Mouse (Mus musculus): Measurements from ENCODE around the gene Parp9.
"Not testable (repeated sequence)": the region's sequence is repeated elsewhere in the genome, so short reads cannot be mapped to it uniquely, and the experiment has no call there.

Gene Parp9

DNA sequence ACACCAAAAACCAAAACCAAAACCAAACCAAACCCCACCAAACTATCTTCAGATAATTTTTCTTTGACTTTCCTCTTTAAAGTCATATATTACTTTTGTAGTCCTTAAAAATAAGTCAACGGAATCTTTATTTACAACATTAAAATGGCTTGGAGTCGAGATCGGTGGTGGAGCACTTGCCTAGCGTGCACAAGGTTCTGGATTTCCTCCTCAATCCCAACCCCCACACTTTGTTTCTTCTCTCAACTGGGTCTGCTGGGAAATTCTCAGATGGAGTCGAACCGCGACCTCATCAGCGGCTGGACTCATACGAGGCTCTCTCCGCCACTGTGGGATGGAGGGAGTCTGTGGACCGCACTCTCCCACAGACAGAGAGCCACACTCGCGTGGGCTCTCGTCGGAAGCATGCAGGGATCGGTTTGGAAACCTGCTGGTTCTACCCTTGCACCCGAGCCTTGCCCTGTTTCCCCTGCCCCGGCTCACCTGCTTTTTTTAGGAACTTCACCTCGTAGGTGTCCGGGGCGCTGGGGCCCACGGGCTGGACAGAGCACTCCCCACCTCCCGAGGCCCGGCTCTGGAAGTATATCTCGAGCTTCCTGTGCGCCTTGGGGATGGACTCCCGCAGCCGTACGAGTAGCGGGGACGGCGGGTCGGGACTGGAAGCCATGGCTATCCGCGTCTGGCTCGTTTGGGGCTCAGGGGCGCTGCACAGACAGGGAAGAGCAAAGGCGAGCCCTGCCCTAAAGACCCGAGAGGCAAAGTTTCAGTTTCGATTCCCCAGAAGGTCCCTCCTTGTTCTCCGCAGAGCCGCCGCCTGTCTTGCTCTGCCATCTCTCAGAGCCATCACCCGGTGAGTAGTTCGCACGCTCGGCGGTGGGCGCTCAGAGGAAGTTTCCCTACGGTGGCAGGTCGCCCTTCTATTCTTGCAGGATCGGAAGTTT lies at the start of gene Parp9, which contains the start of gene Dtx3l:
TSS of gene Parp9 (plus strand) at position 260 of the 941 bp plus-strand sequence.
TSS of gene Dtx3l (minus strand) at position 941 of the 941 bp plus-strand sequence.
- peak; percentile 81 for DNase-seq

DNA sequence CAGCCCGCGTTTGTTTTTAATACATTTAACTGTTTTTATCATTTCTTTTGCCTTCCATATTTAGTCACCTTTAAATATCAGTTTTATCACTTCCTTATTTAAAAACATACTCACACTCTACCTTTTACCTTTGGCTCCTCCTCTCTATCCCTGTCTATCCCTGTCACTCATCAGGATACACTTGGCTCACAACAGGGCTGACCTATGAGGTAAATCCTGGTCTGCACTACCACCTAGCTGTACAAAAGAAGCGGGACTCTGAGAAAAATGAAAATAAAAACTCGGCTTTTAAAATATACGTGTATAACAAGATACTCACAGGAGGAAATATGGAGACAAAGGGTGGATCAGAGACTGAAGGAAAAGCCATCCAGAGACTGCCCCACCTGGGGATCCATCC lies 49.4 kb upstream of the Parp9 start:
- DNase-seq = no peak

DNA sequence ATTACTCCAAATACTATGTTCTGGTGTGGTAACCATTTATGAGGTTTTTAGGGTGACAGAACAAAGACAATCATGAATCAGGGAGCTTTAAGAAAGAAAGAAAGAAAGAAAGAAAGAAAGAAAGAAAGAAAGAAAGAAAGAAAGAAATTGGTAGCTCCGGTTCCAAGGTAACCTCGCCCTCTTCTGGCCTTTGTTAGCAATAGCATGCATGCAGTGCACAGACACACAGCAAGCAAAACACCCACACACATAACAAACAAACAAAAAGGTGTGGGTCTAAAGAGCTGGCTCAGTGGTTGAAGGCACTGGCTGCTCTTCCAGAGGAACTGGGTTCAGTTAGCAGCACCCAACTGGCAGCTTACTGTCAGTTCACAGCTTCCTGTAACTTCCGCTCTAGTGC lies 47.6 kb upstream of the Parp9 start:
- DNase-seq = no peak

- not testable (repeated sequence) for DNase-seq
Measured at GRCm38 (mm10) chr16:35891603-35892002, 46.7 kb upstream of the Parp9 start.

- no peak for DNase-seq
Measured at GRCm38 (mm10) chr16:35894997-35895396, 43.3 kb upstream of the Parp9 start.

- no peak for DNase-seq
Measured at GRCm38 (mm10) chr16:35900541-35900940, 37.7 kb upstream of the Parp9 start.

- DNase-seq = no peak
Measured at GRCm38 (mm10) chr16:35903014-35903640, 35.1 kb upstream of the Parp9 start.

DNA sequence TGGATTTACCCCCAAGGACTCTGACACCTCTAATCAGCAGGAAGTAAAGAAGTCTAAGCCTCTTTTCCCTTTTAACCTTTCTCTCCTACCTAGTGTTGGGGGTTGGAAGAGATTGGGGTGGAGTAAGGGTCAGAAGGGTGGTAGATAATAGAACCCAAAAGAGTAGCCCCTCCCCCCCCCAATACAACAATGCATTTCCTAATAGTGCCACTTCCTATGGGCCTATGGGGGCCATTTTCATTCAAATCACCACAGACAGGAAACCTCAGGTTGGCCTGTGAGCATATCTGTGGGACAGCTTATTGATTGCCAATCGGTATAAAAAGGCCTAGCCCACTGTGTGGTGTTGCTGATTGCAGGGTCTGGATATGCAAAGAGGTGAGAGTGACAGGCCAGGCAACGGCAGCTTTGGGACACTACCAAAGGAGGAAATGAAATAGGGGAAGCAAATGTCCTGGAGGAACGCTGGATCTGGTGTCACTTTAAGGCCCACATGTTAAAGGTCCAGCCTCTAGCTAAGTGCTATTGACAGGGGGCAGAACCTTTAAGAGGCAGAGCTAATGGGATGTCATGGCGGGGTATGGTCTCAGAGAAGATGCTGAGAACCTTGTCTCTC lies 34.0 kb upstream of the Parp9 start:
- DNase-seq = no peak

GRCm38 (mm10) chr16:35905355-35905754 lies 32.9 kb upstream of the Parp9 start:
- peak; percentile 29 for DNase-seq

DNA sequence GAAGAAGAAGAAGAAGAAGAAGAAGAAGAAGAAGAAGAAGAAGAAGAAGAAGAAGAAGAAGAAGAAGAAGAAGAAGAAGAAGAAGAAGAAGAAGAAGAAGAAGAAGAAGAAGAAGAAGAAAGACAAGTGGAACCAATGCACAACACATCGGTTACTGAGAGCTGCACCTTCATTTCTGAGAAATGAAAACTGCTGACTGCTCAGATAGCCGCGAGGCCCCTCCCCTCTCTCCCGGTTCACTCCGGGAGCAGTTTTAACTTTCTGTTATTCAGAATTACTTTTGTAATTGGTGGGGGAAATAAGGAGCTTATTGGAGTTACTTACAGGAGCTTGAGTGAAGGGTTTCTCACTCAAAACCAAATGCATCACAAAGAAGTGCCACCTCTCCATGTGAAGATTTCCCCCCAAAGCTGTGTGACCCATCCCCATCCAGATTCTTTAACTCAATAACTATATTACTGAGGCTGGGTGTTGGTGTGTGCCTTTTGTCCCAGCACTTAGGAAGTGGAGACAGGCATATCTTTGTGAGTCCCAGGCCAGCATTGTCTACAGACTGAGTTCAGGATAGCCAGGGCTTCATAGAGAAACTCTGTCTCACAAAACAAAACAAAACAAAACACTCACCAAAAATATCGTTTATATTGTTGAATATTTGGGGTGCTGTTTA lies 32.3 kb upstream of the Parp9 start:
- DNase-seq = no peak

- no peak for DNase-seq
Measured at GRCm38 (mm10) chr16:35906887-35907286, 31.4 kb upstream of the Parp9 start.

DNA sequence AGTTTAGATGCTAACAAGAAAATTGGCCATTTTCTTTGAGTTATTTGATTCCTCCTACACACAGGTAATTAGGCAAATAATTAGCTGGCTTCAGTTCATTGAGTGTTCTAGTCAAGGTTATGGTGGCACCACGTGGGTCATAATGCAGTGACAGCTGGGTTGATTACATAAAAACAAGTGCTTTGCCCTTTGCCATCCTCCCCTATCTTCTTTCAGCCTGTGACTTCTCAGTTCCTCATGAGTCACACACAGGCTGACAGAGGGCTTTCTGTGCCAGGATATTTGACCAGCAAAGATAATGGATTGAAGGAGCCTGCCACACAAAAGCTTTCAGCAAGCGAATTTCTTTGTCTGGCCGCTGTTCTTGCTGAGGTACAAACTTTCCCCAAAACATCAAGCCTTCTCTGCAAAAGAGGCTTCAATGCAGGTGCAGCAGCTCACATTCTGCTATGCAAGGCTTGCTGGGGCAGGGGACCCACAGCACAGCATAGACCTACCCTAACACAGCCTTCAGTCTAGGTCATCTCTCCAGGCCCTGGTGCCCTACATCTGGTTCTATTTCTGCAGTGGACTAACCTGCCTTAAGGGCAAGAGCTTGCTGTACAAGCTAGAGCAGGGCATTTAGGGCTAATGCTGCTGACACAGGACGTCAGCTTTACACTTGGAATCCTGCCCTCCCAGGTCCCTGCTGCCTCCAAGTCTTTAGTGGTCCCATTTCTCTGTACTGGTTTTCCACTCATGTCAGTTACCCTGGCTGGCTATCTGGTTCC lies 30.7 kb upstream of the Parp9 start:
- DNase-seq = no peak

- no peak for DNase-seq
Measured at GRCm38 (mm10) chr16:35911449-35911848, 26.8 kb upstream of the Parp9 start.

DNA sequence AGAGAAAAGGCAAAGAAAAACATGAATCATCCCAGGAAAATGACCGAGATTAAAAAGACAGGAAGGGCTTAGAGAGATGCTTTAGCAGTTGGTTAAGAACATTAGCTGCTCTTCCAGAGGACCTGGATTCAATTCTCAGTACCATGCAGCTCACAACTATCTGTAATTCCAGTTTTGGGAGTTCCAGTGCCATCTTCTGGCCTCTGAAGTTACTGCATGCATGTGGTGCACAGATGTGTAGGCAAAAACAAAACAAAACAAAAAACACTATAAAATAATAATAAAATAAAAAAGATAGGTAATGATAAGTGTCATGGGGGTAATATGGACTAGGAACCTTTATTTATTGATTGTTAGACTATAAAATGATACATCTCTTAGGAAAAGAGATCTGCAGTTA lies 24.7 kb upstream of the Parp9 start:
- peak; percentile 27 for DNase-seq

- DNase-seq = no peak
Measured at GRCm38 (mm10) chr16:35914301-35914700, 24.0 kb upstream of the Parp9 start.

- DNase-seq = peak; percentile 41
Measured at GRCm38 (mm10) chr16:35918721-35919543, 19.3 kb upstream of the Parp9 start.

- DNase-seq = no peak
Measured at GRCm38 (mm10) chr16:35921676-35922235, 16.5 kb upstream of the Parp9 start.

- no peak for DNase-seq
Measured at GRCm38 (mm10) chr16:35922301-35922895, 15.9 kb upstream of the Parp9 start.

GRCm38 (mm10) chr16:35923546-35924198 lies 14.6 kb upstream of the Parp9 start:
- DNase-seq = no peak

DNA sequence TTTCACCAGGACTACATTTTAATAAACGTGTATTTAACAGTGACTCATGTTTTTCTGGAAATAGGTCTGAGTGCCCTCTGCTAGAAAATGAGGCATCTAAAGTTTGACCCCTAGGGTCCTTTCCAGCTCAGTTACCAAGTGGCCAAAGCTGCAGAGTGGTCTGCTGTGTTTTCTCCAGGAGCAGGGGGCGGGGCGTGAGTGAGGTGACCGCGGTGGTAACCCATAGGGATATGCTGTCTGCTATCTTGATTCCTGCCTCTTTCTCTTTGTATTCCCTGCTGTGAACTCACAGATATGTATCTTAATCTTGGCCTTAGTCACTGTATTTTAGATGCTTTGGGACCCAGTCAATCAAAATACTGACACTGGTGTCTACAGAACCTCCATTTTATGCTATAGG lies 13.9 kb upstream of the Parp9 start:
- no peak for DNase-seq

Data from thymus, postnatal 14 days (tissue).